Comparison of ENCODE assay signal across 18 mouse cellular contexts in the genomic region with DNA sequence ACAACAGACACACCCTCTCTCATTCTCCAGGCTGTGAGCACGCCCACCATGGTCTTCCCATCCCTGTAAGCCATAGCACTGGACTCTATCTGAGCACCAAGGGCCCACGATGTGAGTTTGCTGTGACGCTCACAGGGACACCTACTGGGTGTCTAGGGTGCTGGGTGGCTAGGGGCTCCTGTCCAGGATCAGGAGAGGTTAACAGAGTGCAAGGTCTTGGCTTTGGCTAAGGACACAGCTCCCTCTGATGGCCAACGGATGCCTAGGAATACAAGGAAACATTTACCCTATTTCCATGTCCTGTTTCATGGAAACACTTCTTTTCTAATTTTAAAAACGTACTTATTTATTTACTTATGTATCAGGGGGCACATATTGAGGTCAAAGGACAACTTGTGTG. TPM values are rescaled to one million over a fixed set of nuclear protein-coding genes. Genes with fewer than 3 reads are reported as not detected.
DNase-seq lines count a peak whose midpoint lies in the region; ATAC-seq and TF ChIP-seq lines count a peak whose summit lies in the region.
"Had no signal": no experiment of that assay in that cellular context is flagged by ENCODE, and none has a peak within 500 bp of the region (broad histone marks: within the 10 kb centered on the region; RNA-seq: fewer than 3 reads in every experiment).

No protein-coding gene starts in this region.

- no peak overlapping the region for H3K27ac ChIP-seq in hindbrain, embryonic 13.5 days
- no peak overlapping the region for H3K27ac ChIP-seq in hindbrain, embryonic 14.5 days
- H3K27ac ChIP-seq in liver, embryonic 14.5 days = no peak overlapping the region
- H3K27ac ChIP-seq: forebrain, embryonic 13.5 days; hindbrain, embryonic 12.5 days; limb, embryonic 13.5 days; neural tube, embryonic 13.5 days had no signal

- no peak overlapping the region for H3K4me2 ChIP-seq in hindbrain, embryonic 13.5 days
- no peak overlapping the region for H3K4me2 ChIP-seq in hindbrain, embryonic 14.5 days (replicated peaks)
- H3K4me2 ChIP-seq in liver, embryonic 14.5 days (ENCODE audit: low read depth) = no peak overlapping the region
- H3K4me2 ChIP-seq: forebrain, embryonic 13.5 days; hindbrain, embryonic 12.5 days; limb, embryonic 13.5 days; neural tube, embryonic 13.5 days had no signal

- no peak overlapping the region for H3K4me3 ChIP-seq in hindbrain, embryonic 13.5 days
- H3K4me3 ChIP-seq in hindbrain, embryonic 14.5 days (replicated peaks; ENCODE audit: low read length) = no peak overlapping the region
- H3K4me3 ChIP-seq in liver, embryonic 14.5 days (ENCODE audit: insufficient read depth in 1 of 2, low read depth in 2 of 2, low read length in 2 of 2) = no peak overlapping the region
- H3K4me3 ChIP-seq: forebrain, embryonic 13.5 days; hindbrain, embryonic 12.5 days; limb, embryonic 13.5 days; megakaryocyte, embryonic 14.5 days; neural tube, embryonic 13.5 days had no signal

- no peak for ATAC-seq in hindbrain, embryonic 13.5 days (ENCODE audit: low FRiP score)
- ATAC-seq in hindbrain, embryonic 14.5 days (ENCODE audit: low FRiP score) = no peak
- peak; percentile 2; the same call in 1 of the 2 replicates for ATAC-seq in liver, embryonic 14.5 days (ENCODE audit: insufficient read depth)
- 0 out of 2 replicates have a peak, but pooled peaks have one; percentile 13 for ATAC-seq in megakaryocyte progenitor cell, adult 5-6 weeks (replicated peaks; ENCODE audit: poor library complexity)
- ATAC-seq: forebrain, embryonic 13.5 days had no signal

- peak; percentile 59 for DNase-seq in adrenal gland, adult 2 months
- DNase-seq in adrenal gland, postnatal 25 days = no peak
- DNase-seq in hindbrain, embryonic 14.5 days (ENCODE audit: low spot score) = no peak
- DNase-seq in liver, embryonic 14.5 days (ENCODE audit: low read depth in 3 of 3, low spot score in 3 of 3) = no peak
- DNase-seq in liver = no peak
- no peak for DNase-seq in cerebellum, adult 11 months
- DNase-seq: cerebellum, adult 18-20 months; right cerebral cortex, adult 18-20 months; thymus, postnatal 36 days had no signal

- peaks cover 38% of the 10 kb centered on the region for H3K4me1 ChIP-seq in hindbrain, embryonic 13.5 days (replicated peaks)
- H3K4me1 ChIP-seq in hindbrain, embryonic 14.5 days (replicated peaks; ENCODE audit: control insufficient read depth, insufficient read depth, low read length) = peaks cover 5% of the 10 kb centered on the region
- peaks cover 0 to 3% of the 10 kb centered on the region in 2 experiments; a peak in 1 of 4 replicates for H3K4me1 ChIP-seq in liver, embryonic 14.5 days (replicated peaks; ENCODE audit: control insufficient read depth in 2 of 2, insufficient read depth in 2 of 2, low read length in 1 of 2)

- peak; percentile 51 for TF ChIP-seq CTCF in liver, embryonic 14.5 days (IDR thresholded peaks at IDR 0.05; ENCODE audit: low read depth)

- no peak for TF ChIP-seq EP300 in liver, embryonic 14.5 days (IDR thresholded peaks at IDR 0.05; ENCODE audit: low read depth)

- WGBS in hindbrain, embryonic 13.5 days = 49% methylated on average over 5 of the region's 5 CpGs
- 55% methylated on average over 5 of the region's 5 CpGs for WGBS in hindbrain, embryonic 14.5 days
- WGBS in liver, embryonic 14.5 days (ENCODE audit: insufficient replicate concordance) = 58% methylated on average over 5 of the region's 5 CpGs

- H3K9ac ChIP-seq in hindbrain, embryonic 13.5 days = 0 out of 2 replicates have a peak overlapping the region, but pooled peaks have one; percentile 19
- no peak overlapping the region for H3K9ac ChIP-seq in hindbrain, embryonic 14.5 days
- no peak overlapping the region for H3K9ac ChIP-seq in liver, embryonic 14.5 days (replicated peaks)
- H3K9ac ChIP-seq: forebrain, embryonic 13.5 days; hindbrain, embryonic 12.5 days; neural tube, embryonic 13.5 days had no signal

- 0 out of 2 replicates have a peak, but pooled peaks cover 4% of the 10 kb centered on the region for H3K27me3 ChIP-seq in hindbrain, embryonic 13.5 days
- H3K27me3 ChIP-seq in hindbrain, embryonic 14.5 days (ENCODE audit: control insufficient read depth, insufficient read depth, low read length) = no peaks in the 10 kb centered on the region
- no peaks in the 10 kb centered on the region for H3K27me3 ChIP-seq in liver, embryonic 14.5 days (ENCODE audit: control insufficient read depth, insufficient read depth, low read length)
- H3K27me3 ChIP-seq: forebrain, embryonic 13.5 days; limb, embryonic 13.5 days; megakaryocyte, embryonic 14.5 days; neural tube, embryonic 13.5 days had no signal

- H3K9me3 ChIP-seq in hindbrain, embryonic 13.5 days = no peaks in the 10 kb centered on the region
- no peaks in the 10 kb centered on the region for H3K9me3 ChIP-seq in hindbrain, embryonic 14.5 days (ENCODE audit: control insufficient read depth, low read length)
- no peaks in the 10 kb centered on the region for H3K9me3 ChIP-seq in liver, embryonic 14.5 days (ENCODE audit: control insufficient read depth, low read length)
- H3K9me3 ChIP-seq: forebrain, embryonic 13.5 days; hindbrain, embryonic 12.5 days; limb, embryonic 13.5 days; megakaryocyte, embryonic 14.5 days; neural tube, embryonic 13.5 days had no signal

- H3K36me3 ChIP-seq in hindbrain, embryonic 13.5 days = 0 out of 2 replicates have a peak, but pooled peaks cover 3% of the 10 kb centered on the region
- no peaks in the 10 kb centered on the region for H3K36me3 ChIP-seq in hindbrain, embryonic 14.5 days (replicated peaks; ENCODE audit: control insufficient read depth, insufficient read depth)
- H3K36me3 ChIP-seq in liver, embryonic 14.5 days (replicated peaks; ENCODE audit: control insufficient read depth, insufficient read depth, low read depth) = peaks cover 13% of the 10 kb centered on the region
- H3K36me3 ChIP-seq: hindbrain, embryonic 12.5 days; limb, embryonic 13.5 days; neural tube, embryonic 13.5 days had no signal

RNA-seq across cellular contexts. Expression of gene Omp, which starts 5.2 kb away (rescaled TPM):
- total RNA-seq in adrenal gland, adult 2 months (2021) = 1 to 10 TPM in 1 of 2 experiments, under 1 TPM in 1; 0.17 to 5.7 TPM
- 3.3 and 10.3 TPM in 2 replicates for polyA plus RNA-seq in adrenal gland, adult 2 months (2012; rRNA removed)
- total RNA-seq in adrenal gland, postnatal 25 days (2021) = 5.2 and 5.4 TPM in 2 replicates
- polyA plus RNA-seq in hindbrain, embryonic 13.5 days (2015; fragmentation: Nextera tagmentation; extraction: Ambion mirVana) = 0.30 and 0.49 TPM in 2 replicates
- polyA plus RNA-seq in hindbrain, embryonic 14.5 days (2014; fragmentation: Nextera tagmentation; extraction: Ambion mirVana) = 0.31 and 0.32 TPM in 2 replicates
- 0.61 and 0.63 TPM in 2 replicates for polyA plus RNA-seq in liver, embryonic 14.5 days (2012; rRNA removed)
- 0.24 and 0.44 TPM in 2 replicates for polyA plus RNA-seq in liver, embryonic 14.5 days (2014; fragmentation: Nextera tagmentation; extraction: Ambion mirVana)
- 0.25 and 0.32 TPM in 2 replicates for total RNA-seq in megakaryocyte progenitor cell, adult 5-6 weeks (2015)
- 0.12 TPM in 1 of 2 replicates, not detected in the other for total RNA-seq in megakaryocyte progenitor cell, adult 5-6 weeks (2017)

RNA-seq across cellular contexts. Expression of gene Capn5, which starts 27.5 kb away (rescaled TPM):
- 1 to 10 TPM; 4.1 to 6.1 TPM for total RNA-seq in adrenal gland, adult 2 months (2021)
- 8.4 and 11.2 TPM in 2 replicates for polyA plus RNA-seq in adrenal gland, adult 2 months (2012; rRNA removed)
- 4.0 and 9.5 TPM in 2 replicates for total RNA-seq in adrenal gland, postnatal 25 days (2021)
- polyA plus RNA-seq in hindbrain, embryonic 13.5 days (2015; fragmentation: Nextera tagmentation; extraction: Ambion mirVana) = 15.3 and 16.3 TPM in 2 replicates
- polyA plus RNA-seq in hindbrain, embryonic 14.5 days (2014; fragmentation: Nextera tagmentation; extraction: Ambion mirVana) = 16.7 and 18.0 TPM in 2 replicates
- polyA plus RNA-seq in liver, embryonic 14.5 days (2012; rRNA removed) = 13.1 and 13.2 TPM in 2 replicates
- 8.9 and 9.8 TPM in 2 replicates for polyA plus RNA-seq in liver, embryonic 14.5 days (2014; fragmentation: Nextera tagmentation; extraction: Ambion mirVana)
- 3.4 and 4.5 TPM in 2 replicates for total RNA-seq in megakaryocyte progenitor cell, adult 5-6 weeks (2015)
- total RNA-seq in megakaryocyte progenitor cell, adult 5-6 weeks (2017) = 4.0 and 7.5 TPM in 2 replicates

RNA-seq across cellular contexts. Expression of gene Myo7a, which starts 31.2 kb away (rescaled TPM):
- 100 to 1,000 TPM; 140 to 146 TPM for total RNA-seq in adrenal gland, adult 2 months (2021)
- polyA plus RNA-seq in adrenal gland, adult 2 months (2012; rRNA removed) = 136 and 180 TPM in 2 replicates
- 91.2 and 206 TPM in 2 replicates for total RNA-seq in adrenal gland, postnatal 25 days (2021)
- 17.3 and 18.4 TPM in 2 replicates for polyA plus RNA-seq in hindbrain, embryonic 13.5 days (2015; fragmentation: Nextera tagmentation; extraction: Ambion mirVana)
- polyA plus RNA-seq in hindbrain, embryonic 14.5 days (2014; fragmentation: Nextera tagmentation; extraction: Ambion mirVana) = 20.0 and 24.3 TPM in 2 replicates
- polyA plus RNA-seq in liver, embryonic 14.5 days (2012; rRNA removed) = 10.3 and 10.4 TPM in 2 replicates
- 6.6 and 7.3 TPM in 2 replicates for polyA plus RNA-seq in liver, embryonic 14.5 days (2014; fragmentation: Nextera tagmentation; extraction: Ambion mirVana)
- total RNA-seq in megakaryocyte progenitor cell, adult 5-6 weeks (2015) = 16.0 and 17.1 TPM in 2 replicates
- total RNA-seq in megakaryocyte progenitor cell, adult 5-6 weeks (2017) = 22.0 and 29.0 TPM in 2 replicates

RNA-seq across cellular contexts. Expression of gene B3gnt6, which starts 48.8 kb away (rescaled TPM):
- total RNA-seq in adrenal gland, adult 2 months (2021) = under 1 TPM in 1 of 2 experiments, not detected in 1; 0.78 TPM
- 0.19 and 0.20 TPM in 2 replicates for polyA plus RNA-seq in adrenal gland, adult 2 months (2012; rRNA removed)
- 5.6 and 12.4 TPM in 2 replicates for total RNA-seq in adrenal gland, postnatal 25 days (2021)
- polyA plus RNA-seq in hindbrain, embryonic 13.5 days (2015; fragmentation: Nextera tagmentation; extraction: Ambion mirVana) = 0.27 TPM in 1 of 2 replicates, not detected in the other
- 0.25 and 0.31 TPM in 2 replicates for polyA plus RNA-seq in hindbrain, embryonic 14.5 days (2014; fragmentation: Nextera tagmentation; extraction: Ambion mirVana)
- polyA plus RNA-seq in liver, embryonic 14.5 days (2012; rRNA removed) = 0.03 and 0.08 TPM in 2 replicates
- 0.05 TPM in 1 of 2 replicates, not detected in the other for polyA plus RNA-seq in liver, embryonic 14.5 days (2014; fragmentation: Nextera tagmentation; extraction: Ambion mirVana)
- total RNA-seq in megakaryocyte progenitor cell, adult 5-6 weeks (2015) = 0.20 TPM in 1 of 2 replicates, not detected in the other
- total RNA-seq in megakaryocyte progenitor cell, adult 5-6 weeks (2017) = 0.12 TPM in 1 of 2 replicates, not detected in the other
- total RNA-seq: gastrocnemius, postnatal 4 days had no signal
- polyA plus RNA-seq: embryonic facial prominence, embryonic 11.5 days; limb, embryonic 13.5 days had no signal

Comparison
In these comparisons a context has a peak if more than half of its experiments do, and no peak if none do; other contexts are left out.
1. ATAC-seq: peak in liver, embryonic 14.5 days (single experiment) and megakaryocyte progenitor cell, adult 5-6 weeks (single experiment); none in hindbrain, embryonic 13.5 days (single experiment) and hindbrain, embryonic 14.5 days (single experiment).